Comparison of ENCODE assay signal across 9 mouse cellular contexts in genomic region chr7:120843852-120844435, GRCm38 (mm10). TPM values are rescaled to one million over a fixed set of nuclear protein-coding genes. Genes with fewer than 3 reads are reported as not detected.
DNase-seq lines count a peak whose midpoint lies in the region; ATAC-seq and TF ChIP-seq lines count a peak whose summit lies in the region.
"Had no signal": no experiment of that assay in that cellular context is flagged by ENCODE, and none has a peak within 500 bp of the region (broad histone marks: within the 10 kb centered on the region; RNA-seq: fewer than 3 reads in every experiment).

No protein-coding gene starts in this region.

- DNase-seq in kidney, postnatal 0 days (ENCODE audit: low spot score): peak; percentile 45
- no peak for DNase-seq in kidney, adult 9 months
- no peak for DNase-seq in liver, embryonic 11.5 days (ENCODE audit: low spot score)
- peak; percentile 32 for DNase-seq in stomach, postnatal 0 days (ENCODE audit: low spot score)
- DNase-seq in layer of hippocampus, adult 11-12 months (ENCODE audit: low spot score): no peak
- no peak for DNase-seq in gastrocnemius, postnatal 10 days

- no peak for ATAC-seq in kidney, postnatal 0 days (replicated peaks; ENCODE audit: low FRiP score, low read depth)
- no peak for ATAC-seq in heart, embryonic 13.5 days (ENCODE audit: extremely low read depth, insufficient number of reproducible peaks, low FRiP score, low TSS enrichment)
- no peak for ATAC-seq in liver, embryonic 11.5 days (replicated peaks; ENCODE audit: low FRiP score)
- no peak for ATAC-seq in stomach, postnatal 0 days (ENCODE audit: low FRiP score, low TSS enrichment)

- TF ChIP-seq EP300 in stomach, postnatal 0 days (optimal IDR thresholded peaks at IDR 0.05): no peak

- no peak for TF ChIP-seq POLR2A in bone marrow macrophage, adult 2 months (IDR thresholded peaks at IDR 0.05; ENCODE audit: borderline replicate concordance, low read depth, low read length)

- H3K9me3 ChIP-seq in kidney, postnatal 0 days (replicated peaks; ENCODE audit: low read length): no peaks in the 10 kb centered on the region
- H3K9me3 ChIP-seq in heart, embryonic 13.5 days: no peaks in the 10 kb centered on the region
- H3K9me3 ChIP-seq in liver, embryonic 11.5 days (ENCODE audit: control insufficient read depth, low read length): no peaks in the 10 kb centered on the region
- no peaks in the 10 kb centered on the region for H3K9me3 ChIP-seq in stomach, postnatal 0 days (ENCODE audit: control insufficient read depth, low read length)

- peak overlapping the region; percentile 79 for H3K9ac ChIP-seq in kidney, postnatal 0 days (ENCODE audit: low read depth, low read length)
- H3K9ac ChIP-seq in heart, embryonic 13.5 days: peak overlapping the region; percentile 92
- peak overlapping the region; percentile 90 for H3K9ac ChIP-seq in liver, embryonic 11.5 days (ENCODE audit: low read depth, low read length)
- H3K9ac ChIP-seq in stomach, postnatal 0 days (ENCODE audit: low read length): peak overlapping the region; percentile 95

- 5% methylated on average over 16 of the region's 16 CpGs for WGBS in kidney, postnatal 0 days
- 6% methylated on average over 16 of the region's 16 CpGs for WGBS in heart, embryonic 13.5 days
- WGBS in liver, embryonic 11.5 days: 6% methylated on average over 16 of the region's 16 CpGs
- WGBS in stomach, postnatal 0 days: 3% methylated on average over 16 of the region's 16 CpGs

- peak overlapping the region; percentile 93 for H3K4me2 ChIP-seq in kidney, postnatal 0 days (ENCODE audit: low read length)
- peak overlapping the region; percentile 89 for H3K4me2 ChIP-seq in heart, embryonic 13.5 days
- peak overlapping the region; percentile 79 for H3K4me2 ChIP-seq in liver, embryonic 11.5 days
- H3K4me2 ChIP-seq in stomach, postnatal 0 days (replicated peaks; ENCODE audit: low read depth): peak overlapping the region; percentile 79

- H3K4me1 ChIP-seq in kidney, postnatal 0 days (replicated peaks; ENCODE audit: insufficient read depth, low read length): peaks cover 11% of the 10 kb centered on the region; the same call in 1 of the 2 replicates
- H3K4me1 ChIP-seq in bone marrow macrophage, adult 2 months (ENCODE audit: control insufficient read depth, insufficient read depth, low read length): peaks cover 16% of the 10 kb centered on the region
- peaks cover 24% of the 10 kb centered on the region for H3K4me1 ChIP-seq in heart, embryonic 13.5 days
- H3K4me1 ChIP-seq in liver, embryonic 11.5 days (replicated peaks; ENCODE audit: control insufficient read depth, insufficient read depth, low read length): peaks cover 14% of the 10 kb centered on the region
- no peaks in the 10 kb centered on the region; the same call in 1 of the 2 replicates for H3K4me1 ChIP-seq in stomach, postnatal 0 days (replicated peaks; ENCODE audit: control insufficient read depth, insufficient read depth)

- H3K4me3 ChIP-seq in kidney, postnatal 0 days (replicated peaks; ENCODE audit: low read depth, low read length): peak overlapping the region; percentile 64
- H3K4me3 ChIP-seq in bone marrow macrophage, adult 2 months (ENCODE audit: insufficient read depth, low read length): peak overlapping the region; percentile 65
- peak overlapping the region; percentile 90 for H3K4me3 ChIP-seq in heart, embryonic 13.5 days
- peak overlapping the region; percentile 89 for H3K4me3 ChIP-seq in liver, embryonic 11.5 days (ENCODE audit: low read depth, low read length)
- H3K4me3 ChIP-seq in stomach, postnatal 0 days (ENCODE audit: low read depth, low read length): peak overlapping the region; percentile 82

- H3K27ac ChIP-seq in kidney, postnatal 0 days: peak overlapping the region; percentile 93; the same call in 1 of the 2 replicates
- no peak overlapping the region for H3K27ac ChIP-seq in bone marrow macrophage, adult 2 months (ENCODE audit: insufficient read depth, low read depth, low read length)
- peak overlapping the region; percentile 95 for H3K27ac ChIP-seq in heart, embryonic 13.5 days (replicated peaks)
- no peak overlapping the region for H3K27ac ChIP-seq in liver, embryonic 11.5 days (ENCODE audit: low read depth, low read length)
- H3K27ac ChIP-seq in stomach, postnatal 0 days (replicated peaks): peak overlapping the region; percentile 99

- no peaks in the 10 kb centered on the region for H3K36me3 ChIP-seq in kidney, postnatal 0 days (ENCODE audit: insufficient read depth, low read length)
- peaks cover 5% of the 10 kb centered on the region; the same call in 1 of the 2 replicates for H3K36me3 ChIP-seq in heart, embryonic 13.5 days
- H3K36me3 ChIP-seq in liver, embryonic 11.5 days (ENCODE audit: control insufficient read depth, insufficient read depth, low read length): no peaks in the 10 kb centered on the region; the same call in 1 of the 2 replicates
- 0 out of 2 replicates have a peak, but pooled peaks cover 2% of the 10 kb centered on the region for H3K36me3 ChIP-seq in stomach, postnatal 0 days (ENCODE audit: control insufficient read depth, insufficient read depth, low read length)

- H3K27me3 ChIP-seq in kidney, postnatal 0 days (ENCODE audit: insufficient read depth, low read length): no peaks in the 10 kb centered on the region
- H3K27me3 ChIP-seq in heart, embryonic 13.5 days (replicated peaks): peaks cover 9% of the 10 kb centered on the region; the same call in 1 of the 2 replicates
- H3K27me3 ChIP-seq in liver, embryonic 11.5 days (replicated peaks; ENCODE audit: control insufficient read depth, insufficient read depth, low read length): no peaks in the 10 kb centered on the region
- no peaks in the 10 kb centered on the region for H3K27me3 ChIP-seq in stomach, postnatal 0 days (ENCODE audit: control insufficient read depth, insufficient read depth, low read length)

- TF ChIP-seq CTCF in kidney, postnatal 0 days (IDR thresholded peaks at IDR 0.05; ENCODE audit: low read depth): 0 out of 2 replicates have a peak, but pooled peaks have one; percentile 0
- TF ChIP-seq CTCF in bone marrow macrophage, adult 2 months (IDR thresholded peaks at IDR 0.05; ENCODE audit: low read depth, low read length): no peak
- no peak for TF ChIP-seq CTCF in stomach, postnatal 0 days (IDR thresholded peaks at IDR 0.05; ENCODE audit: low read depth)

RNA-seq across cellular contexts. Expression of gene Eef2k, which starts 1.3 kb away (rescaled TPM):
- 13.8 and 14.9 TPM in 2 replicates for polyA plus RNA-seq in kidney, postnatal 0 days (2015; fragmentation: Nextera tagmentation; extraction: Ambion mirVana)
- polyA plus RNA-seq in bone marrow macrophage, adult 2 months (2012; ENCODE audit: insufficient read depth, insufficient read length, missing spikeins): 10.4 and 15.1 TPM in 2 replicates
- 16.3 and 16.9 TPM in 2 replicates for polyA plus RNA-seq in heart, embryonic 13.5 days (2015; fragmentation: Nextera tagmentation; extraction: Ambion mirVana)
- polyA plus RNA-seq in liver, embryonic 11.5 days (2014; fragmentation: Nextera tagmentation; extraction: Ambion mirVana): 21.2 and 23.2 TPM in 2 replicates
- polyA plus RNA-seq in stomach, postnatal 0 days (2015; fragmentation: Nextera tagmentation; extraction: Ambion mirVana): 39.9 and 42.0 TPM in 2 replicates
- total RNA-seq in gastrocnemius, postnatal 10 days (2021): 10 to 100 TPM; 56.3 to 60.9 TPM

RNA-seq across cellular contexts. Expression of gene Gm5737, which starts 31.8 kb away (rescaled TPM):
- not detected in 2 replicates for polyA plus RNA-seq in kidney, postnatal 0 days (2015; fragmentation: Nextera tagmentation; extraction: Ambion mirVana)
- polyA plus RNA-seq in bone marrow macrophage, adult 2 months (2012; ENCODE audit: insufficient read depth, insufficient read length, missing spikeins): not detected in 2 replicates
- polyA plus RNA-seq in heart, embryonic 13.5 days (2015; fragmentation: Nextera tagmentation; extraction: Ambion mirVana): not detected in 2 replicates
- not detected in 2 replicates for polyA plus RNA-seq in liver, embryonic 11.5 days (2014; fragmentation: Nextera tagmentation; extraction: Ambion mirVana)
- polyA plus RNA-seq in stomach, postnatal 0 days (2015; fragmentation: Nextera tagmentation; extraction: Ambion mirVana): not detected in 2 replicates
- total RNA-seq in gastrocnemius, postnatal 10 days (2021): under 1 TPM in 1 of 2 experiments, not detected in 1; 0.31 TPM
- total RNA-seq: left cerebral cortex, postnatal 36 days had no signal

Comparison
In these comparisons a context has a peak if more than half of its experiments do, and no peak if none do; other contexts are left out.
1. DNase-seq: peak in kidney, postnatal 0 days (single experiment) and stomach, postnatal 0 days (single experiment); none in kidney, adult 9 months (single experiment), liver, embryonic 11.5 days (single experiment), layer of hippocampus, adult 11-12 months (single experiment) and gastrocnemius, postnatal 10 days (single experiment).
2. H3K27ac ChIP-seq: peak in kidney, postnatal 0 days (single experiment), heart, embryonic 13.5 days (single experiment) and stomach, postnatal 0 days (single experiment); none in bone marrow macrophage, adult 2 months (single experiment) and liver, embryonic 11.5 days (single experiment).
3. Peak in every context shown above with its lines, with median percentiles within 50 percentile points of each other: H3K4me2 ChIP-seq, H3K4me3 ChIP-seq and H3K9ac ChIP-seq.